Mouse (Mus musculus) hindbrain, embryonic 12.5 days (tissue): ENCODE data around the gene Mrtfb. TPM values are rescaled to one million over a fixed set of nuclear protein-coding genes. Genes with fewer than 3 reads are reported as not detected.
A peak's percentile ranks its signal among the peaks of the same experiment; 100 is the strongest.
"Not testable (repeated sequence)": the region's sequence is repeated elsewhere in the genome, so short reads cannot be mapped to it uniquely, and the experiment has no call there.

Experiments used
- ATAC-seq: fragments of 200-750 bp; cut with Nextera tagmentation; 2 replicates; pipeline ENCODE4 v1.8.0; 2017; ENCODE audit warnings: moderate TSS enrichment; ENCODE audit not compliant: low FRiP score
- H3K27ac ChIP-seq: fragments of 300-500 bp; sonication (generic); 2 replicates; pipeline ENCODE4 v1.5.1; 2016; ENCODE audit warnings: mild to moderate bottlenecking
- H3K27me3 ChIP-seq: fragments of 300-500 bp; sonication (generic); 2 replicates; pipeline ENCODE4 v1.6.1; 2016; ENCODE audit warnings: mild to moderate bottlenecking
- H3K36me3 ChIP-seq: fragments of 300-500 bp; sonication (generic); 2 replicates; pipeline ENCODE4 v1.6.1; 2016; ENCODE audit warnings: mild to moderate bottlenecking
- H3K4me1 ChIP-seq: fragments of 300-500 bp; sonication (generic); 2 replicates; pipeline ENCODE4 v1.6.1; 2016
- H3K4me2 ChIP-seq: fragments of 300-500 bp; sonication (generic); replicated peaks from 2 replicates; pipeline ENCODE4 v1.6.1; 2016; ENCODE audit warnings: mild to moderate bottlenecking
- H3K4me3 ChIP-seq: fragments of 300-500 bp; sonication (generic); 2 replicates; pipeline ENCODE4 v1.5.1; 2016; ENCODE audit warnings: mild to moderate bottlenecking
- H3K9ac ChIP-seq: fragments of 300-500 bp; sonication (generic); 2 replicates; pipeline ENCODE4 v1.6.1; 2016; ENCODE audit warnings: mild to moderate bottlenecking, moderate library complexity
- H3K9me3 ChIP-seq: fragments of 300-500 bp; sonication (generic); replicated peaks from 2 replicates; pipeline ENCODE4 v1.6.1; 2016; ENCODE audit warnings: mild to moderate bottlenecking
- WGBS: fragments of 180-500 bp; shearing (Covaris S2); methylation state at CpG from one replicate; pipeline ENCODE4 v1.1.7; 2016; 5-methylcytosine and 5-hydroxymethylcytosine counted together
- polyA plus RNA-seq: library from polyadenylated mRNA; unstranded; fragments of >200 nt; fragmentation: Nextera tagmentation; extraction: Ambion mirVana; gene quantifications from 2 replicates; pipeline ENCODE4 v1.2.1, GENCODE M21; 2016

Mrtfb gene
- polyA plus RNA-seq, 1 experiment from 2014 or later = 15.9 TPM

GRCm38 (mm10) chr16:13332536-13332935 lies 76.3 kb downstream of the Mrtfb start:
- H3K36me3 ChIP-seq = peaks cover under 1% of the 10 kb centered on the region; the same call in 1 of the 2 replicates
- no peak overlapping the region for H3K27ac ChIP-seq
- no peak overlapping the region for H3K4me2 ChIP-seq
- no peaks in the 10 kb centered on the region for H3K9me3 ChIP-seq
- H3K27me3 ChIP-seq = no peaks in the 10 kb centered on the region
- WGBS = 95% methylated on average over 2 of the region's 2 CpGs
- no peak overlapping the region for H3K9ac ChIP-seq
- no peak overlapping the region for H3K4me3 ChIP-seq
- ATAC-seq = no peak
- H3K4me1 ChIP-seq = 0 out of 2 replicates have a peak, but pooled peaks cover 3% of the 10 kb centered on the region

DNA sequence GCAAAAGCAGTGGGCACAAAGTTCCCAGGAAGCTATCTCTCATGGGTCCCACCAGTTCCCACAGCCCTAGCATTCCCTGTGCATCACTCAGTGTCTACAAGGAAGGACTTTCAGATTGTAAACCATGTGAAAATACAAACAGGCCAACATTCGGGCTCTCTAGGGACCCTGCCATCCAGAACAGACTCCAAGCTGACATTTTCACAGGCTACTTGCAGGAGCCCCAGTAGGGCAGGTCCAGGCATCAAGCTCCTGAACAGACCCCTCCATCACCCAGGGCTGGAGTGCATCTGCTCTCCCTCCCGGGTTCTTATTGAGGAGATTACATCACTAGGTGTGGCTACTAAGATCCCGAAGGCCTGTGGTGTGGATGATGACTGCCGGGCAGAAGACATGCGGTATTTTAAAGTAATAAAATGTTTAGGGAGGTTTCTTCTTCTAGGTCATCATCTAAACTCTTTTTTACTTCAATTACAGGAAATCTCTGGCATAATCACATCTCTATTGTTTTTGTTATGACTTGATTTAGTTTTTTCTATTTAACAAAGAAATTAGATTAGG lies 77.6 kb downstream of the Mrtfb start:
- Histone ChIP-seq H3K4me1 (0 out of 2 replicates have a peak, but pooled peaks cover 3% of the 10 kb centered on the region), H3K27me3 (no peaks in the 10 kb centered on the region), H3K36me3 (no peaks in the 10 kb centered on the region), H3K27ac (no peak overlapping the region), H3K9me3 (no peaks in the 10 kb centered on the region), H3K9ac (no peak overlapping the region), H3K4me2 (no peak overlapping the region), H3K4me3 (no peak overlapping the region)
- ATAC-seq = no peak
- WGBS = 88% methylated on average over 5 of the region's 5 CpGs

GRCm38 (mm10) chr16:13336503-13337230 lies 80.4 kb downstream of the Mrtfb start:
- WGBS = 74% methylated on average over 5 of the region's 5 CpGs
- Histone ChIP-seq H3K9me3 (no peaks in the 10 kb centered on the region), H3K9ac (no peak overlapping the region), H3K27ac (no peak overlapping the region), H3K27me3 (no peaks in the 10 kb centered on the region), H3K4me1 (0 out of 2 replicates have a peak, but pooled peaks cover 3% of the 10 kb centered on the region), H3K4me3 (no peak overlapping the region), H3K36me3 (no peaks in the 10 kb centered on the region), H3K4me2 (no peak overlapping the region)
- no peak for ATAC-seq

DNA sequence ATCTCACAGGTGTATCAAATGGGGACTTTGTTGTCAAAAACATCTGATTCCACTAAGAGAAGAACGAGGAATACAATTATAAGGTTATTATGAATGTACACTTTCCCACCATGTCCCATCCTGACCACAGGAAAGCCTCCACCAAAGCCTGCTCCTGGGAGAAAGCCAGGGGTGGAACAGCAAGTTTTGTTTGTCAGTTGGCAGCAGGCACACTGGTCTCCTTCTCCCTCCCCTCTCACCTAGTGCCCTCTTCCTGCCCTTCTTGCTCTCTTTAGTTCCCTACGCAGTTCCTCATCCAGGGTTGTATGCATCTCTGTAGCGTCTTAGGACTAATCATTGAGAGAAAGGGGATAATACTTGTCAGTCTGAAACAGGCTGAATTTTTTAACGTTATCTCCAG lies 81.8 kb downstream of the Mrtfb start:
- Histone ChIP-seq H3K4me3 (no peak overlapping the region), H3K27me3 (no peaks in the 10 kb centered on the region), H3K9ac (no peak overlapping the region), H3K27ac (no peak overlapping the region), H3K36me3 (no peaks in the 10 kb centered on the region), H3K4me1 (no peaks in the 10 kb centered on the region), H3K4me2 (no peak overlapping the region), H3K9me3 (no peaks in the 10 kb centered on the region)
- 87% methylated on average over 4 of the region's 4 CpGs for WGBS
- no peak for ATAC-seq

- Histone ChIP-seq H3K27me3 (no peaks in the 10 kb centered on the region), H3K4me3 (no peak overlapping the region), H3K4me2 (no peak overlapping the region), H3K36me3 (no peaks in the 10 kb centered on the region), H3K4me1 (no peaks in the 10 kb centered on the region), H3K27ac (no peak overlapping the region), H3K9ac (no peak overlapping the region), H3K9me3 (no peaks in the 10 kb centered on the region)
- WGBS = 89% methylated on average over 6 of the region's 6 CpGs
- ATAC-seq = no peak
Observed at GRCm38 (mm10) chr16:13339433-13339832, 83.2 kb downstream of the Mrtfb start.

GRCm38 (mm10) chr16:13345822-13346221 lies 89.5 kb downstream of the Mrtfb start:
- not testable (repeated sequence) for H3K27me3 ChIP-seq, H3K4me1 ChIP-seq, H3K27ac ChIP-seq, H3K9ac ChIP-seq, H3K36me3 ChIP-seq, H3K9me3 ChIP-seq, H3K4me3 ChIP-seq, ATAC-seq, H3K4me2 ChIP-seq
- 93% methylated on average over 2 of the region's 2 CpGs for WGBS

DNA sequence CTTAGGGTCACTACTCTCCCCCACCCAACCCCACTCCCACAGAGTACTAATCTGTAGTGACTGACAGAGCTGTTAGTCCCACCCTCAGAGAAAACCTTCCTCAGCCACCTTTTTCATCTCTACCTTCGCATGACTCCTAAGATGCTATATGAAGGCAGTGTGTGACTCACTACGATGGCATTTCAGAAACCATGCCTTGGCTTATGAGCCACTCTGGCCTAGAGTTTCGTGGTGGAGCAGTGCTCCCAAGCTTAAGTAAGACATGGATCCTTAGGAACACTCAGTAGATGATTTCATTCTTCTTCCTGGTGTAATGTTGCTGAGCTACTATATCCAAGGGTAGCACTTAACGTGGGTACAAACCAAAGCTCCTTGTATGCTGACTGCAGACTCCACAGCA lies 94.4 kb downstream of the Mrtfb start:
- Histone ChIP-seq H3K9me3 (no peaks in the 10 kb centered on the region), H3K9ac (no peak overlapping the region), H3K27me3 (no peaks in the 10 kb centered on the region), H3K4me3 (no peak overlapping the region), H3K36me3 (no peaks in the 10 kb centered on the region), H3K27ac (no peak overlapping the region), H3K4me1 (peaks cover 6% of the 10 kb centered on the region; the same call in 1 of the 2 replicates), H3K4me2 (no peak overlapping the region)
- ATAC-seq = no peak
- WGBS = 94% methylated on average over 4 of the region's 4 CpGs

DNA sequence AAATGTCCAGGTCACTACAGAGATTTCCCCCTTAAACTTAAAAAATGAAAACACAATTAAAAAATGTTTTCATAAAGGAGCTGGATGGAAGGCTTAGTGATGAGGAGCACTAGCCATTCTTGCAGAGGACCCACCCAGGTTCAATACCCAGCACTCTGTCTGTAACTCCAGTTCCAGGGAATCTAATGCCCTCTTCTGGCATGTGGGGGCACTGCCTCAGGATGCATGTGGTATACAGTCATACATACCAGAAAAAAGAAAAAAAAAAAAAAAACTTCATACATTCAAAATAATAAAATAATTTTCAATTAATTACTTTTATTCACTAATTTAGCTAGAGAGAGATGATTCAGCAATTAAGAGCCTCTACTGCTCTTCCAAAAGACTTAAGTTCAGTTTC lies 95.0 kb downstream of the Mrtfb start:
- ATAC-seq = no peak
- Histone ChIP-seq H3K4me1 (peaks cover 6% of the 10 kb centered on the region; the same call in 1 of the 2 replicates), H3K9me3 (no peaks in the 10 kb centered on the region), H3K4me2 (no peak overlapping the region), H3K9ac (no peak overlapping the region), H3K27me3 (no peaks in the 10 kb centered on the region), H3K36me3 (no peaks in the 10 kb centered on the region), H3K27ac (no peak overlapping the region), H3K4me3 (no peak overlapping the region)

DNA sequence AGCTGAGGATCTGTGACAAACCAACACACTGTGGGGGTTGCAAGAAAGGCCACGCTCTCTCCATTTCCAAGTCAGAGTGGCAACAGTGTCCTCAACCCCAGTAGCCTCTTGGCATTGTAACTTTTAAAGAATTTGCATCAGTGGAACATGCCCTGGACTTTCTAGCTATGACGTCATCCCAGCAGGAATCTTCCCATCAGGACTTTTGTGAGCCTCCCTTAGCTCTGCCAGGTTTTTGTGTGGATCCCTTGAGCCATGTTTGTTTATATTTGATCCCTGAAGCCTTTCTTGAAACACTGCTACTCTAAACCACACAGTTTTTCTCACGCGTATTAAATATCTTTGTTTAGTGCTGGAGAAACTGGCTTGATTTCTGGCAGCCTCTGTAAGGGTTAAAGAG lies 97.6 kb downstream of the Mrtfb start:
- no peaks in the 10 kb centered on the region for H3K27me3 ChIP-seq
- no peaks in the 10 kb centered on the region for H3K36me3 ChIP-seq
- no peak overlapping the region for H3K27ac ChIP-seq
- no peak overlapping the region for H3K9ac ChIP-seq
- peaks cover 18% of the 10 kb centered on the region for H3K4me1 ChIP-seq
- H3K9me3 ChIP-seq = no peaks in the 10 kb centered on the region
- H3K4me2 ChIP-seq = no peak overlapping the region
- 46% methylated on average over 4 of the region's 4 CpGs for WGBS
- ATAC-seq = no peak
- H3K4me3 ChIP-seq = no peak overlapping the region

DNA sequence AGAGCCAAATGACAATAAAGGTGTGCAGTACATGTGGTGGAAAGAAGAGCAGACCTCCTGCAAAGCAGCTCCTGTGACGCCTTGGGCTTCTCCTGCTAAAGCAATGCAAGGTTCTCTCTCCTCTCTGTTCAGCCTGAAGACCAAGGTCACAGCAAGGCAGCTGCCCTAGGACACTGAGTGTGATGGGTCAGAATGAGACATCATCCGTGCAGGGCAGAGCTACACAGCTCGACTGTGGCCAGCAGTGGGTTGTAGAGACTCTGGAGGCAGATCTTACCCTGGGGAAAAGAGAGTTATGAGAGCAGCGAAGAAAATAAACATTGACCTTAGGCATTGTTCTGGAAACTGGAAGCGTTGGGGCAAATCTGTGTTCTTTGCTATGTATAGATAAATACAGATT lies 98.2 kb downstream of the Mrtfb start:
- H3K9me3 ChIP-seq = no peaks in the 10 kb centered on the region
- no peak for ATAC-seq
- H3K27me3 ChIP-seq = no peaks in the 10 kb centered on the region
- no peak overlapping the region for H3K9ac ChIP-seq
- no peak overlapping the region for H3K4me3 ChIP-seq
- no peak overlapping the region for H3K4me2 ChIP-seq
- H3K36me3 ChIP-seq = no peaks in the 10 kb centered on the region
- H3K4me1 ChIP-seq = peaks cover 21% of the 10 kb centered on the region
- no peak overlapping the region for H3K27ac ChIP-seq
- WGBS = 65% methylated on average over 5 of the region's 5 CpGs

DNA sequence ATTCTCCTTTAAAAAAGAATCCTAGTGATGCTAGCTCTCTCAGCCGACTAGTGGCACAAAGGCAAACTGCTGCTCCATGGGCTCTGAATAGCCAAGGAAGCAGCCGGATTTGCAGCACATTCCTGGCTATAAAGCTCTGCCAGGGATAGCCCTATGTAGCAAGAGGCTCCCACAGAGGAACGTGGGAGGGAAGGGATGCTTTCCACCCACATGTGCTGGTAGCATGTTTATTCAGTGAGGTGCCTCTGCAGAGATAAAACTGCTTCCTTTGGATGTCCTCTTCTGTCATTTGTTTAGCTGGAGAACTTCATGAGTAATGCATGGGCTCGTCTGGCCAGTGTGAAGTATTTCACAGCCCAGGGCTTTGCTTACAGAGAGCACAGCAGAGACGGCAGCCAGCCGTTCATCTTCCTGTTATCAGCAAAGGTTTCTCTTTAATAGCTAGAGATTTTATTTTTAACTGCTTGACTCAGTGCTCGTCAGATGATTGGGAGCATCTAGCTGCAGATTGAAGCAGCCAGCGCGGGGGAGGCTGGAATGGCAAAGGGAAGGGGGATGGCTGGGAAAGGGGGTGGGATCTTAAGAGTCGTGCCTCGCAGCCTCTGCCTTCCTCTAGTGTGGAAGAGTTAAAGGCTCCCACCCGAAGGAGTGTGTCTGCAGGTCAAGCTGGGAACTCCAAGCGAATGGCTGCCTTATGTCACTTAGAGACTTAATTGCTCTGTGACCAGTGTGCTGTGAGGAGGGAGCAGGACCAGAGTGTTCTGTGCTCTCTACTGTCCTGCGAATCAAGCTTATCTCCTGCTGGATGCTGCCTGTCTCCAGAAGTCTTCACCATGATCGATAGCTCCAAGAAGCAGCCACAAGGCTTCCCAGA lies 101.8 kb downstream of the Mrtfb start:
- Histone ChIP-seq H3K4me2 (peak overlapping the region; percentile 44), H3K27ac (peak overlapping the region; percentile 62), H3K36me3 (no peaks in the 10 kb centered on the region), H3K27me3 (no peaks in the 10 kb centered on the region), H3K4me3 (peak overlapping the region; percentile 16), H3K9me3 (no peaks in the 10 kb centered on the region), H3K9ac (peak overlapping the region; percentile 19), H3K4me1 (peaks cover 24% of the 10 kb centered on the region)
- WGBS = 24% methylated on average over 15 of the region's 15 CpGs
- ATAC-seq = peak; percentile 83

- H3K4me1 ChIP-seq = peaks cover 24% of the 10 kb centered on the region
- no peak for ATAC-seq
- no peaks in the 10 kb centered on the region for H3K27me3 ChIP-seq
- peak overlapping the region; percentile 62 for H3K27ac ChIP-seq
- H3K36me3 ChIP-seq = no peaks in the 10 kb centered on the region
- no peak overlapping the region for H3K4me3 ChIP-seq
- H3K9ac ChIP-seq = no peak overlapping the region
- H3K9me3 ChIP-seq = no peaks in the 10 kb centered on the region
- peak overlapping the region; percentile 44 for H3K4me2 ChIP-seq
Observed at GRCm38 (mm10) chr16:13358741-13359140, 102.5 kb downstream of the Mrtfb start.
